Mouse (Mus musculus) MEL (cell line): Measurements from ENCODE around the gene Cc2d1a. TPM values are rescaled to one million over a fixed set of nuclear protein-coding genes. Genes with fewer than 3 reads are reported as not detected.
A peak's percentile ranks its signal among the peaks of the same experiment; 100 is the strongest.

Experiments
- DNase-seq: peaks from one replicate; pipeline ENCODE4 v3.0.0; 2011; ENCODE audit warnings: low read depth, low spot score
- H3K27ac ChIP-seq: 2 replicates; pipeline ENCODE4 v1.5.1; 2012; ENCODE audit warnings: low read depth, mild to moderate bottlenecking, control low read depth, low read length, moderate library complexity; ENCODE audit not compliant: control insufficient read depth
- H3K27me3 ChIP-seq, 2 experiments: fragments of 150-350 bp in 1 of 2; sonication (generic) in 1 of 2; 2 replicates each; pipeline ENCODE4 v1.6.1; 2012; ENCODE audit warnings: low read length in 2 of 2, mild to moderate bottlenecking in 2 of 2, improper control_type of control experiment in 1 of 2, moderate library complexity in 1 of 2; ENCODE audit not compliant: insufficient read depth in 2 of 2, control insufficient read depth in 1 of 2
- H3K36me3 ChIP-seq, 2 experiments: 2 replicates each; pipeline ENCODE4 v1.6.1; 2012 to 2014; ENCODE audit warnings: low read length in 2 of 2, improper control_type of control experiment in 1 of 2, inconsistent platforms in 1 of 2, mild to moderate bottlenecking in 1 of 2; ENCODE audit not compliant: insufficient read depth in 2 of 2, control insufficient read depth in 1 of 2
- H3K4me1 ChIP-seq, 2 experiments: fragments of 150-350 bp in 1 of 2; sonication (generic) in 1 of 2; 2 replicates each; pipeline ENCODE4 v1.6.1; 2012; ENCODE audit warnings: low read length in 2 of 2, improper control_type of control experiment in 1 of 2, mild to moderate bottlenecking in 1 of 2; ENCODE audit not compliant: insufficient read depth in 2 of 2, control insufficient read depth in 1 of 2
- H3K4me3 ChIP-seq, 2 experiments: fragments of 150-350 bp in 1 of 2; sonication (generic) in 1 of 2; 2 replicates each; pipeline ENCODE4 v1.5.1; 2012; ENCODE audit warnings: low read depth in 2 of 2, low read length in 2 of 2, mild to moderate bottlenecking in 2 of 2, moderate library complexity in 2 of 2, control low read depth in 1 of 2, improper control_type of control experiment in 1 of 2; ENCODE audit not compliant: control insufficient read depth in 1 of 2, insufficient read depth in 1 of 2
- H3K79me2 ChIP-seq: 2 replicates; pipeline ENCODE4 v1.6.1; 2012; ENCODE audit warnings: mild to moderate bottlenecking, low read length, moderate library complexity; ENCODE audit not compliant: control insufficient read depth, poor library complexity, insufficient read depth
- H3K9ac ChIP-seq: 2 replicates; pipeline ENCODE4 v1.6.1; 2012; ENCODE audit warnings: low read depth, mild to moderate bottlenecking, control low read depth, low read length, moderate library complexity; ENCODE audit not compliant: control insufficient read depth, poor library complexity, severe bottlenecking
- H3K9me3 ChIP-seq: fragments of 150-350 bp; sonication (generic); replicated peaks from 2 replicates; pipeline ENCODE4 v1.6.1; 2012; ENCODE audit warnings: mild to moderate bottlenecking, low read length, improper control_type of control experiment, moderate library complexity; ENCODE audit not compliant: insufficient read depth
- CHD1 ChIP-seq: IDR thresholded peaks from 2 replicates; pipeline ENCODE4 v1.6.1; 2012; ENCODE audit warnings: low read depth, mild to moderate bottlenecking, inconsistent platforms, low read length, improper control_type of control experiment
- CHD2 ChIP-seq: IDR thresholded peaks from 2 replicates; pipeline ENCODE4 v1.6.1; 2011; ENCODE audit warnings: low read length, improper control_type of control experiment
- E2F4 ChIP-seq: IDR thresholded peaks from 2 replicates; pipeline ENCODE4 v1.6.1; 2011; ENCODE audit warnings: low read depth, low read length, improper control_type of control experiment, borderline replicate concordance
- EP300 ChIP-seq, 2 experiments: IDR thresholded peaks; 2 replicates each; pipeline ENCODE4 v1.6.1; 2011; ENCODE audit warnings: improper control_type of control experiment in 2 of 2, low read length in 2 of 2, low read depth in 1 of 2, mild to moderate bottlenecking in 1 of 2
- GABPA ChIP-seq: IDR thresholded peaks from 2 replicates; pipeline ENCODE4 v1.6.1; 2012; ENCODE audit warnings: low read depth, mild to moderate bottlenecking, inconsistent platforms, low read length, improper control_type of control experiment, moderate library complexity
- HCFC1 ChIP-seq: IDR thresholded peaks from 2 replicates; pipeline ENCODE4 v1.6.1; 2012; ENCODE audit warnings: low read depth, mild to moderate bottlenecking, inconsistent platforms, low read length, improper control_type of control experiment, moderate library complexity
- JUND ChIP-seq: IDR thresholded peaks from 2 replicates; pipeline ENCODE4 v1.6.1; 2011; ENCODE audit warnings: low read depth, mild to moderate bottlenecking, improper control_type of control experiment, low read length
- KAT2A ChIP-seq: conservative IDR thresholded peaks from 2 replicates; pipeline ENCODE4 v1.6.1; 2012; ENCODE audit warnings: low read depth, low read length, improper control_type of control experiment, inconsistent platforms
- MAFK ChIP-seq: IDR thresholded peaks from 2 replicates; pipeline ENCODE4 v1.6.1; 2011; ENCODE audit warnings: low read depth, mild to moderate bottlenecking, low read length, improper control_type of control experiment, borderline replicate concordance
- MAX ChIP-seq: IDR thresholded peaks from 2 replicates; pipeline ENCODE4 v1.6.1; 2011; ENCODE audit warnings: low read length, improper control_type of control experiment
- MAZ ChIP-seq: IDR thresholded peaks from 2 replicates; pipeline ENCODE4 v1.6.1; 2012; ENCODE audit warnings: low read depth, mild to moderate bottlenecking, inconsistent platforms, low read length, improper control_type of control experiment
- MEF2A ChIP-seq: IDR thresholded peaks from 2 replicates; pipeline ENCODE4 v1.6.1; 2014; ENCODE audit warnings: low read depth, mild to moderate bottlenecking, inconsistent platforms, low read length, improper control_type of control experiment; ENCODE audit not compliant: poor library complexity, insufficient replicate concordance, severe bottlenecking; ENCODE audit errors: extremely low read depth
- MXI1 ChIP-seq: IDR thresholded peaks from 2 replicates; pipeline ENCODE4 v1.6.1; 2011; ENCODE audit warnings: mild to moderate bottlenecking, low read depth, low read length, improper control_type of control experiment
- MYB ChIP-seq: IDR thresholded peaks from 2 replicates; pipeline ENCODE4 v1.6.1; 2011; ENCODE audit warnings: mild to moderate bottlenecking, low read depth, low read length, improper control_type of control experiment
- MYC ChIP-seq: IDR thresholded peaks from 2 replicates; pipeline ENCODE4 v1.6.1; 2011; ENCODE audit warnings: low read depth, mild to moderate bottlenecking, low read length, improper control_type of control experiment, moderate library complexity
- NELFE ChIP-seq: IDR thresholded peaks from 2 replicates; pipeline ENCODE4 v1.6.1; 2011; ENCODE audit warnings: low read depth, low read length, improper control_type of control experiment
- POLR2A ChIP-seq, 2 experiments: IDR thresholded peaks; 2 replicates each; pipeline ENCODE4 v1.6.1; 2011 to 2012; ENCODE audit warnings: low read length in 2 of 2, mild to moderate bottlenecking in 2 of 2, control low read depth in 1 of 2, improper control_type of control experiment in 1 of 2, low read depth in 1 of 2, moderate library complexity in 1 of 2; ENCODE audit not compliant: control insufficient read depth in 1 of 2, insufficient read depth in 1 of 2, poor library complexity in 1 of 2
- POLR2AphosphoS2 ChIP-seq: IDR thresholded peaks from 2 replicates; pipeline ENCODE4 v1.6.1; 2011; ENCODE audit warnings: low read length, improper control_type of control experiment
- POLR2AphosphoS5 ChIP-seq: IDR thresholded peaks from 2 replicates; pipeline ENCODE4 v1.6.1; 2012; ENCODE audit warnings: low read depth, borderline replicate concordance, mild to moderate bottlenecking, inconsistent platforms, low read length, moderate library complexity, mixed read lengths
- RCOR1 ChIP-seq: IDR thresholded peaks from 2 replicates; pipeline ENCODE4 v1.6.1; 2012; ENCODE audit warnings: low read depth, mild to moderate bottlenecking, inconsistent platforms, low read length, improper control_type of control experiment
- SMC3 ChIP-seq: IDR thresholded peaks from 2 replicates; pipeline ENCODE4 v1.6.1; 2011; ENCODE audit warnings: low read depth, low read length, improper control_type of control experiment
- TBP ChIP-seq: IDR thresholded peaks from 2 replicates; pipeline ENCODE4 v1.8.0; 2011; ENCODE audit warnings: low read depth, low read length, improper control_type of control experiment
- UBTF ChIP-seq: IDR thresholded peaks from 2 replicates; pipeline ENCODE4 v1.6.1; 2012; ENCODE audit warnings: low read depth, mild to moderate bottlenecking, inconsistent platforms, low read length, improper control_type of control experiment, moderate library complexity, borderline replicate concordance; ENCODE audit not compliant: insufficient read depth
- USF1 ChIP-seq: IDR thresholded peaks from 2 replicates; pipeline ENCODE4 v1.6.1; 2014; ENCODE audit warnings: low read depth, mild to moderate bottlenecking, inconsistent platforms, low read length, improper control_type of control experiment, moderate library complexity
- ZC3H11A ChIP-seq: IDR thresholded peaks from 2 replicates; pipeline ENCODE4 v1.6.1; 2012; ENCODE audit warnings: low read depth, mild to moderate bottlenecking, inconsistent platforms, low read length, improper control_type of control experiment
- ZKSCAN1 ChIP-seq: IDR thresholded peaks from 2 replicates; pipeline ENCODE4 v1.6.1; 2012; ENCODE audit warnings: low read depth, mild to moderate bottlenecking, inconsistent platforms, low read length, improper control_type of control experiment, moderate library complexity
- ZMIZ1 ChIP-seq: IDR thresholded peaks from 2 replicates; pipeline ENCODE4 v1.6.1; 2012; ENCODE audit warnings: low read depth, mild to moderate bottlenecking, inconsistent platforms, low read length, improper control_type of control experiment, moderate library complexity
- ZNF384 ChIP-seq: IDR thresholded peaks from 2 replicates; pipeline ENCODE4 v1.6.1; 2012; ENCODE audit warnings: low read depth, mild to moderate bottlenecking, inconsistent platforms, low read length, improper control_type of control experiment
- polyA plus RNA-seq, 2 experiments: library from polyadenylated mRNA; stranded (reverse) in 1 of 2; unstranded in 1 of 2; fragments of >175 nt in 1 of 2; fragments of >200 nt in 1 of 2; gene quantifications; 2 replicates each; pipeline versions ENCODE4 v1.2.1 to v1.2.4; 2012; ENCODE audit warnings: low replicate concordance in 2 of 2, low read depth in 1 of 2; ENCODE audit not compliant: insufficient read length in 2 of 2, insufficient read depth in 1 of 2, missing spikeins in 1 of 2
- total RNA-seq: library from RNA; depleted of rRNA; stranded (reverse); fragments of 300-350 nt; gene quantifications from 2 replicates; pipeline ENCODE4 v1.2.3, GENCODE M21; 2012

Gene Cc2d1a
- total and polyA plus RNA-seq, 3 experiments, result 9.1 to 18.7 TPM; not detected in 1

DNA sequence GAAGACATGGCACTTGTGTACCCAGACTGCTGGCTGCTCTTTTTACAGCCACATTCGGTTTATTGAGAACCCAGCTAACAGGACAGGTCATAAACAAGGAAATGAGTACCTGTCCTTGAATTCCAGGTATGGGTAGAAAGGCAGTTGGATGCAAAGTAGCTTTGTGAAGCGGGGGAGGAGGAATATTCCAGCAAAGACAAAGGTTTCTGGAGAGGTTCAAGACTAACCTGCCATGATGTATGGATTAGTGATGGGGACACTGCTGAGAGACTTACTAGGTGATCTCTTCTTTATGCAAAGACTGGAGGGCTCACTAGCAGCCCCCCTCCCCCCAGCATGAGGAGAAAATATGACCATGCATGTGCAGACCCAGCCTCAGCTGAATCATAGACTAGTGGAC is 42.1 kb downstream of the Cc2d1a start:
- peaks cover 2 to 13% of the 10 kb centered on the region in 2 experiments; a peak in 3 of 4 replicates for H3K4me1 ChIP-seq
- no peaks in the 10 kb centered on the region; a peak in 2 of 4 replicates for H3K27me3 ChIP-seq
- H3K9ac ChIP-seq, result no peak overlapping the region
- no peak for TF ChIP-seq MAX
- no peak for TF ChIP-seq MYB
- no peak for TF ChIP-seq CHD2
- TF ChIP-seq RCOR1, result no peak
- TF ChIP-seq MXI1, result no peak
- no peak for TF ChIP-seq CHD1
- no peak for TF ChIP-seq E2F4
- TF ChIP-seq MEF2A, result no peak
- TF ChIP-seq ZC3H11A, result no peak
- H3K79me2 ChIP-seq, result peaks cover 9% of the 10 kb centered on the region
- H3K9me3 ChIP-seq, result no peaks in the 10 kb centered on the region
- DNase-seq, result no peak
- H3K36me3 ChIP-seq, result peaks cover 0 to 9% of the 10 kb centered on the region in 2 experiments; a peak in 2 of 4 replicates
- no peak overlapping the region for H3K27ac ChIP-seq
- H3K4me3 ChIP-seq, result no peak overlapping the region

GRCm38 (mm10) chr8:84104697-84105609 is 42.8 kb downstream of the Cc2d1a start, which contains the start of gene Dcaf15:
TSS of gene Dcaf15 (minus strand) at chr8:84104768.
- Histone ChIP-seq H3K79me2 (peaks cover 9% of the 10 kb centered on the region), H3K36me3 (peaks cover 0 to 9% of the 10 kb centered on the region in 2 experiments; a peak in 2 of 4 replicates), H3K4me3 (peak within 1 kb of the TSS; percentile 58 to 73), H3K27me3 (no peaks in the 10 kb centered on the region), H3K9ac (peak within 1 kb of the TSS; percentile 58), H3K4me1 (peaks cover 2 to 13% of the 10 kb centered on the region in 2 experiments; a peak in 3 of 4 replicates), H3K9me3 (no peaks in the 10 kb centered on the region), H3K27ac (no peak within 1 kb of the TSS)
- DNase-seq, result peak; percentile 99
- TF ChIP-seq RCOR1, result no peak
- TF ChIP-seq POLR2AphosphoS2, result 0 out of 2 replicates have a peak, but pooled peaks have one; percentile 34
- TF ChIP-seq ZKSCAN1, result no peak
- TF ChIP-seq POLR2AphosphoS5, result no peak
- TF ChIP-seq MYC, result no peak
- TF ChIP-seq GABPA, result no peak
- TF ChIP-seq MEF2A, result no peak
- TF ChIP-seq HCFC1, result peak; percentile 77
- no peak for TF ChIP-seq ZMIZ1
- TF ChIP-seq MAX, result peak; percentile 46; the same call in 1 of the 2 replicates
- no peak for TF ChIP-seq USF1
- TF ChIP-seq CHD2, result peak; percentile 77
- TF ChIP-seq JUND, result no peak
- no peak for TF ChIP-seq ZC3H11A
- peak in 1 of 2 experiments; percentile 67; a peak in 2 of 4 replicates for TF ChIP-seq POLR2A (IDR thresholded peaks at IDR 0.05; ENCODE audit: control insufficient read depth in 1 of 2, insufficient read depth in 1 of 2, low read depth in 1 of 2, low read length in 2 of 2, poor library complexity in 1 of 2)
- TF ChIP-seq E2F4, result no peak
- no peak for TF ChIP-seq MAFK
- TF ChIP-seq ZNF384, result no peak
- TF ChIP-seq NELFE, result peak; percentile 59
- no peak for TF ChIP-seq UBTF
- TF ChIP-seq TBP, result no peak; the same call in 1 of the 2 replicates
- peak; percentile 48; the same call in 1 of the 2 replicates for TF ChIP-seq KAT2A
- TF ChIP-seq SMC3, result no peak
- no peak for TF ChIP-seq EP300 (IDR thresholded peaks at IDR 0.05; ENCODE audit: low read depth in 1 of 2, low read length in 2 of 2)
- peak; percentile 86; the same call in 1 of the 2 replicates for TF ChIP-seq MAZ
- TF ChIP-seq CHD1, result no peak
